Mouse (Mus musculus) forebrain, postnatal 0 days (tissue): ENCODE measurements around the gene Rdh1. TPM values are rescaled to one million over a fixed set of nuclear protein-coding genes. Genes with fewer than 3 reads are reported as not detected.

Experiments
- ATAC-seq: fragments of 200-750 bp; cut with Nextera tagmentation; 2 replicates; pipeline ENCODE4 v1.8.0; 2017; ENCODE audit warnings: mild to moderate bottlenecking, moderate library complexity
- DNase-seq: peaks from one replicate; pipeline ENCODE4 v3.0.0-alpha.2; 2015
- H3K27ac ChIP-seq: fragments of 300-500 bp; sonication (generic); 2 replicates; pipeline ENCODE4 v1.5.1; 2014; ENCODE audit warnings: low read depth, mild to moderate bottlenecking, antibody characterized with exemption, low read length, moderate library complexity, mixed read lengths
- H3K27me3 ChIP-seq: fragments of 300-500 bp; sonication (generic); 2 replicates; pipeline ENCODE4 v1.6.1; 2014; ENCODE audit warnings: mild to moderate bottlenecking, low read length, mixed read lengths; ENCODE audit not compliant: insufficient read depth
- H3K36me3 ChIP-seq: fragments of 300-500 bp; sonication (generic); 2 replicates; pipeline ENCODE4 v1.6.1; 2014; ENCODE audit warnings: mild to moderate bottlenecking, moderate library complexity; ENCODE audit not compliant: insufficient read depth
- H3K4me1 ChIP-seq: fragments of 300-500 bp; sonication (generic); 2 replicates; pipeline ENCODE4 v1.6.1; 2014; ENCODE audit warnings: antibody characterized with exemption; ENCODE audit not compliant: insufficient read depth
- H3K4me2 ChIP-seq: fragments of 300-500 bp; sonication (generic); 2 replicates; pipeline ENCODE4 v1.6.1; 2014; ENCODE audit warnings: low read depth, mild to moderate bottlenecking, moderate library complexity
- H3K4me3 ChIP-seq: fragments of 300-500 bp; sonication (generic); 2 replicates; pipeline ENCODE4 v1.5.1; 2014; ENCODE audit warnings: low read depth, low read length, mixed read lengths
- H3K9ac ChIP-seq: fragments of 300-500 bp; sonication (generic); 2 replicates; pipeline ENCODE4 v1.6.1; 2014; ENCODE audit warnings: mild to moderate bottlenecking
- H3K9me3 ChIP-seq: fragments of 300-500 bp; sonication (generic); 2 replicates; pipeline ENCODE4 v1.6.1; 2016; ENCODE audit warnings: low read length
- CTCF ChIP-seq: sonication (generic); IDR thresholded peaks from 2 replicates; pipeline ENCODE4 v1.5.1; 2016; ENCODE audit warnings: antibody characterized with exemption, control low read depth, low read depth
- WGBS: fragments of 180-500 bp; shearing (Covaris S2); extraction: QIAGEN DNeasy Blood & Tissue Kit; methylation state at CpG from one replicate; pipeline ENCODE4 v1.1.7; 2014; 5-methylcytosine and 5-hydroxymethylcytosine counted together
- polyA plus RNA-seq: library from polyadenylated mRNA; unstranded; fragments of >200 nt; fragmentation: Nextera tagmentation; extraction: Ambion mirVana; gene quantifications from 2 replicates; pipeline ENCODE4 v1.2.1, GENCODE M21; 2015
- total RNA-seq: library from RNA; depleted of rRNA; stranded (reverse); fragments of >200 nt; gene quantifications from 2 replicates; pipeline ENCODE4 v1.2.3, GENCODE M21; 2014

Gene Rdh1
- total and polyA plus RNA-seq, 2 experiments from 2014 or later, result 0.24 TPM; not detected in 1

- ATAC-seq (peak; percentile 10; the same call in 1 of the 2 replicates), DNase-seq (peak; percentile 39)
- Histone ChIP-seq H3K27ac (no peak overlapping the region), H3K4me2 (no peak overlapping the region), H3K4me3 (no peak overlapping the region), H3K9me3 (no peaks in the 10 kb centered on the region), H3K4me1 (no peaks in the 10 kb centered on the region), H3K27me3 (0 out of 2 replicates have a peak, but pooled peaks cover 5% of the 10 kb centered on the region), H3K36me3 (no peaks in the 10 kb centered on the region), H3K9ac (no peak overlapping the region)
- WGBS, result 59% methylated on average over 8 of the region's 8 CpGs
- TF ChIP-seq CTCF, result no peak
Measured at GRCm38 (mm10) chr10:127728437-127728836, 31.1 kb upstream of the Rdh1 start.

- 45% methylated on average over 11 of the region's 11 CpGs for whole genome bisulfite sequencing
- TF ChIP-seq CTCF, result no peak
- ATAC-seq, result no peak; the same call in 1 of the 2 replicates
- Histone ChIP-seq H3K9me3 (no peaks in the 10 kb centered on the region), H3K27ac (no peak overlapping the region), H3K4me3 (no peak overlapping the region), H3K4me2 (no peak overlapping the region), H3K9ac (no peak overlapping the region), H3K4me1 (no peaks in the 10 kb centered on the region), H3K27me3 (0 out of 2 replicates have a peak, but pooled peaks cover 5% of the 10 kb centered on the region), H3K36me3 (no peaks in the 10 kb centered on the region)
- DNase-seq, result no peak
Measured at GRCm38 (mm10) chr10:127730285-127730932, 29.1 kb upstream of the Rdh1 start.

DNA sequence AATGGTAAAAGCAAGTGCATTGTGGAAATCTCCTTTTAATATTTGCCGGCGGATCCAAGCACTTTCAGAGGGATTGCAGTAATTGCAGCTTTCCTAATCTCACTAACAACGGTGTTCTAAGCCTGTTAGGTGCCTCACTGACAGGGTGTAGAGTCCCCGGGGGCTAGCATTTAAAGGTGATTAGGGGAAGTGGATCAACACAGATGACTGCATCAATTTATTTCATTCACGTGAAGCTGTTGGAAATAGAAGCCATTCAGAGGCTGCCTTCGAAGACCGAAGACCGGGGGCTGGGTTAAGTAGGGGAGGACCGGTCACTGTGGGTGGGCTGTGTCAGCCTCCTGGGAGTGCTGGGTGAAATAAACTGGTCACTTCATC lies 28.6 kb upstream of the Rdh1 start:
- 0 out of 2 replicates have a peak, but pooled peaks cover 5% of the 10 kb centered on the region for H3K27me3 ChIP-seq
- no peak overlapping the region for H3K4me3 ChIP-seq
- H3K9ac ChIP-seq, result no peak overlapping the region
- H3K9me3 ChIP-seq, result no peaks in the 10 kb centered on the region
- H3K36me3 ChIP-seq, result no peaks in the 10 kb centered on the region
- no peak overlapping the region for H3K4me2 ChIP-seq
- TF ChIP-seq CTCF, result no peak
- no peaks in the 10 kb centered on the region for H3K4me1 ChIP-seq
- ATAC-seq (no peak; the same call in 1 of the 2 replicates), DNase-seq (no peak)
- WGBS, result 6% methylated on average over 9 of the region's 9 CpGs
- no peak overlapping the region for H3K27ac ChIP-seq

- H3K27me3 ChIP-seq, result 0 out of 2 replicates have a peak, but pooled peaks cover 5% of the 10 kb centered on the region
- no peak overlapping the region for H3K9ac ChIP-seq
- 27% methylated on average over 5 of the region's 5 CpGs for WGBS
- no peak overlapping the region for H3K27ac ChIP-seq
- H3K4me2 ChIP-seq, result no peak overlapping the region
- no peak for TF ChIP-seq CTCF
- no peak overlapping the region for H3K4me3 ChIP-seq
- no peaks in the 10 kb centered on the region for H3K36me3 ChIP-seq
- no peaks in the 10 kb centered on the region for H3K4me1 ChIP-seq
- no peak for ATAC-seq
- no peak for DNase-seq
- H3K9me3 ChIP-seq, result no peaks in the 10 kb centered on the region
Measured at GRCm38 (mm10) chr10:127731397-127731796, 28.1 kb upstream of the Rdh1 start.

DNA sequence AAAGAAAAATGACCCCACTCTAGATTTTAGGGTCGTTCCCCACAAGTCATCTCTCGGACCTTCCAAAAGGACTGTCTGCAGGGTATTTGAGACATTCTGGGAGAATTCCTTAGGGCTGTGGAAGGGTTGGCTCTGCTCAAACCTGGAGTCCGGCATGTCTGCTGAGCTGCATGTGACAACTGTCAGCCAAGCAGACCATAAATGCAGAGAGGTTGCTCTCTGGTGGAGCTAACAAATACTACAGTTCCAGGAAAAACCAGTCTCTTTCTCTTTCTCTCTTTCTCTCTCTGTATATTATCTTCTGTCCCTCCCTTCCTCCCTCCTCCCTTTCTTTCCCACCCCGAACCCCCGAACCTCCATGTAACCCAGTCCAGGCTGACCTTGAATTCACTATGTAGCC lies 25.1 kb upstream of the Rdh1 start:
- Histone ChIP-seq H3K9ac (no peak overlapping the region), H3K4me2 (no peak overlapping the region), H3K36me3 (no peaks in the 10 kb centered on the region), H3K4me3 (no peak overlapping the region), H3K9me3 (no peaks in the 10 kb centered on the region), H3K4me1 (no peaks in the 10 kb centered on the region), H3K27ac (no peak overlapping the region), H3K27me3 (0 out of 2 replicates have a peak, but pooled peaks cover 5% of the 10 kb centered on the region)
- WGBS, result 58% methylated on average over 5 of the region's 5 CpGs
- TF ChIP-seq CTCF, result peak; percentile 78
- ATAC-seq, result peak; percentile 32; the same call in 1 of the 2 replicates
- peak; percentile 56 for DNase-seq

GRCm38 (mm10) chr10:127736266-127736665 lies 23.3 kb upstream of the Rdh1 start:
- WGBS, result 90% methylated on average over 2 of the region's 2 CpGs
- H3K9ac ChIP-seq, result no peak overlapping the region
- H3K27me3 ChIP-seq, result no peaks in the 10 kb centered on the region
- ATAC-seq (no peak), DNase-seq (no peak)
- H3K9me3 ChIP-seq, result no peaks in the 10 kb centered on the region
- no peak overlapping the region for H3K4me2 ChIP-seq
- H3K27ac ChIP-seq, result no peak overlapping the region
- H3K36me3 ChIP-seq, result no peaks in the 10 kb centered on the region
- H3K4me3 ChIP-seq, result no peak overlapping the region
- no peaks in the 10 kb centered on the region; the same call in 1 of the 2 replicates for H3K4me1 ChIP-seq
- TF ChIP-seq CTCF, result no peak

- no peak for TF ChIP-seq CTCF
- Histone ChIP-seq H3K36me3 (peaks cover 6% of the 10 kb centered on the region), H3K4me3 (no peak overlapping the region), H3K9ac (no peak overlapping the region), H3K27ac (no peak overlapping the region), H3K4me1 (no peaks in the 10 kb centered on the region; the same call in 1 of the 2 replicates), H3K4me2 (no peak overlapping the region), H3K9me3 (no peaks in the 10 kb centered on the region), H3K27me3 (no peaks in the 10 kb centered on the region)
- ATAC-seq (no peak), DNase-seq (no peak)
- 79% methylated on average over 4 of the region's 4 CpGs for WGBS
Measured at GRCm38 (mm10) chr10:127736916-127737315, 22.6 kb upstream of the Rdh1 start.
